Mouse (Mus musculus) neural tube, embryonic 11.5 days (tissue): Measurements from ENCODE around the gene Ddx43. TPM values are rescaled to one million over a fixed set of nuclear protein-coding genes. Genes with fewer than 3 reads are reported as not detected.

ENCODE experiments used
- ATAC-seq: fragments of 200-750 bp; cut with Nextera tagmentation; 2 replicates; pipeline ENCODE4 v1.8.0; 2017; ENCODE audit warnings: moderate number of reproducible peaks, mild to moderate bottlenecking, moderate TSS enrichment, moderate library complexity; ENCODE audit not compliant: insufficient read depth, low FRiP score, low TSS enrichment
- DNase-seq: peaks from one replicate; pipeline ENCODE4 v3.0.0-alpha.2; 2015; ENCODE audit warnings: low spot score
- H3K27ac ChIP-seq: fragments of 300-500 bp; sonication (generic); 2 replicates; pipeline ENCODE4 v1.5.1; 2014; ENCODE audit warnings: low read depth, mild to moderate bottlenecking, low read length
- H3K27me3 ChIP-seq: fragments of 300-500 bp; sonication (generic); 2 replicates; pipeline ENCODE4 v1.6.1; 2014; ENCODE audit warnings: mild to moderate bottlenecking, low read length, mixed read lengths; ENCODE audit not compliant: control insufficient read depth, insufficient read depth
- H3K36me3 ChIP-seq: fragments of 300-500 bp; sonication (generic); 2 replicates; pipeline ENCODE4 v1.6.1; 2014; ENCODE audit warnings: mild to moderate bottlenecking, low read length, moderate library complexity, mixed read lengths; ENCODE audit not compliant: control insufficient read depth, insufficient read depth
- H3K4me1 ChIP-seq: fragments of 300-500 bp; sonication (generic); 2 replicates; pipeline ENCODE4 v1.6.1; 2014; ENCODE audit warnings: low read length, mixed read lengths; ENCODE audit not compliant: control insufficient read depth, insufficient read depth
- H3K4me2 ChIP-seq: fragments of 300-500 bp; sonication (generic); 2 replicates; pipeline ENCODE4 v1.6.1; 2014; ENCODE audit warnings: low read depth, mild to moderate bottlenecking, moderate library complexity
- H3K4me3 ChIP-seq: fragments of 300-500 bp; sonication (generic); 2 replicates; pipeline ENCODE4 v1.5.1; 2014; ENCODE audit warnings: low read depth, low read length
- H3K9ac ChIP-seq: fragments of 300-500 bp; sonication (generic); 2 replicates; pipeline ENCODE4 v1.6.1; 2014; ENCODE audit warnings: mild to moderate bottlenecking, low read length
- H3K9me3 ChIP-seq: fragments of 300-500 bp; sonication (generic); 2 replicates; pipeline ENCODE4 v1.6.1; 2016; ENCODE audit warnings: low read length; ENCODE audit not compliant: control insufficient read depth
- WGBS: fragments of 180-500 bp; shearing (Covaris S2); extraction: QIAGEN DNeasy Blood & Tissue Kit; methylation state at CpG from one replicate; pipeline ENCODE4 v1.1.7; 2014; 5-methylcytosine and 5-hydroxymethylcytosine counted together
- polyA plus RNA-seq: library from polyadenylated mRNA; unstranded; fragments of >200 nt; fragmentation: Nextera tagmentation; extraction: Ambion mirVana; gene quantifications from 2 replicates; pipeline ENCODE4 v1.2.1, GENCODE M21; 2014

Gene Ddx43
- polyA plus RNA-seq, 1 experiment from 2014 or later: 0.50 TPM

DNA sequence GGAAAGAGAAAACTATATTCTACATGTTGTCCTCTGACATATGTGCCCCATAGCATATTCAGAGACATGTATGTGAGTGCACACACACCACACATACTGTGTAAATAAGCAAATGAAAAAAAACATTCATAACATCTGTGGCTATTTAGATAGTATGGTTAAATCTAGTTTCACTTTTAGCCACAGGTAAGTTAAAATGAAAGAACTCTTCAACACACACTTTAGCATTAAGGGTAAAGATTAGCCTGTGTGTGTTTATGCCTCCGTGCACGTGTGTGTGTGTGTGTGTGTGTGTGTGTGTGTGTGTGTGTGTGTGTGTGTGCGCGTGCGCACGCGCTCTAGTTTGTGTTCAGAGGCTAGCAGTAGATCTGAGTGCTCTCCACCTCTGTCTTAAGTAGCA, 6.0 kb downstream of the Ddx43 start:
- no peak overlapping the region for H3K9ac ChIP-seq
- H3K27ac ChIP-seq: no peak overlapping the region
- no peaks in the 10 kb centered on the region for H3K9me3 ChIP-seq
- H3K36me3 ChIP-seq: no peaks in the 10 kb centered on the region
- ATAC-seq (no peak), DNase-seq (no peak)
- WGBS: 89% methylated on average over 7 of the region's 7 CpGs
- no peak overlapping the region for H3K4me2 ChIP-seq
- no peak overlapping the region for H3K4me3 ChIP-seq
- no peaks in the 10 kb centered on the region for H3K4me1 ChIP-seq
- H3K27me3 ChIP-seq: peaks cover 5% of the 10 kb centered on the region

DNA sequence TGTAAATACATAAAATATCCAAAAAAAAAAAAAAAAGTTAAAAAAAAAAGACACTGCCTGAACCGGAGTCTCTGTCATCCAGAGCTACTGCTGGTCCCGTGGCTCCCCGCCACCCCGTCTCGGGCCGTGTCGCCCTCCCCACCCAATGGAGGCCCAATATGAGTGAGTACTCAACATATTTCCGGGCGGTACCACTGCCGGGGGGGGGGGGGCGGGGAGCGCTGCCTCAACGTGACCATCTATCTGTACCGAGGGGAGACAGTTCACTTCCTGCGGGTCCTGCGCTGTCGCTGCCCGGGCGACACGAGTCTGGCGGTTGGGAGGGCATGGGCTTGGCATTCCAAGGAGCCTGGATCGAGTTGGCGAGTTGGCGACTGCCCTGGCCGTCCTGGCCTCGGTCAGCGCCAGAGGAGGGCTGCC, 31.8 kb downstream of the Ddx43 start:
- ATAC-seq (no peak), DNase-seq (no peak)
- peak overlapping the region; percentile 19 for H3K4me3 ChIP-seq
- no peaks in the 10 kb centered on the region for H3K9me3 ChIP-seq
- peak overlapping the region; percentile 44 for H3K4me2 ChIP-seq
- no peaks in the 10 kb centered on the region for H3K36me3 ChIP-seq
- H3K9ac ChIP-seq: no peak overlapping the region
- WGBS: 22% methylated on average over 20 of the region's 27 CpGs
- no peaks in the 10 kb centered on the region for H3K4me1 ChIP-seq
- H3K27me3 ChIP-seq: no peaks in the 10 kb centered on the region
- H3K27ac ChIP-seq: no peak overlapping the region

- H3K36me3 ChIP-seq: no peaks in the 10 kb centered on the region
- no peaks in the 10 kb centered on the region for H3K27me3 ChIP-seq
- ATAC-seq: no peak
- DNase-seq: no peak
- no peak overlapping the region for H3K4me2 ChIP-seq
- no peak overlapping the region for H3K9ac ChIP-seq
- WGBS: 80% methylated on average over 6 of the region's 6 CpGs
- H3K4me3 ChIP-seq: no peak overlapping the region
- no peaks in the 10 kb centered on the region for H3K4me1 ChIP-seq
- H3K27ac ChIP-seq: no peak overlapping the region
- no peaks in the 10 kb centered on the region for H3K9me3 ChIP-seq
Observed at GRCm38 (mm10) chr9:78428185-78428584, 32.6 kb downstream of the Ddx43 start.

DNA sequence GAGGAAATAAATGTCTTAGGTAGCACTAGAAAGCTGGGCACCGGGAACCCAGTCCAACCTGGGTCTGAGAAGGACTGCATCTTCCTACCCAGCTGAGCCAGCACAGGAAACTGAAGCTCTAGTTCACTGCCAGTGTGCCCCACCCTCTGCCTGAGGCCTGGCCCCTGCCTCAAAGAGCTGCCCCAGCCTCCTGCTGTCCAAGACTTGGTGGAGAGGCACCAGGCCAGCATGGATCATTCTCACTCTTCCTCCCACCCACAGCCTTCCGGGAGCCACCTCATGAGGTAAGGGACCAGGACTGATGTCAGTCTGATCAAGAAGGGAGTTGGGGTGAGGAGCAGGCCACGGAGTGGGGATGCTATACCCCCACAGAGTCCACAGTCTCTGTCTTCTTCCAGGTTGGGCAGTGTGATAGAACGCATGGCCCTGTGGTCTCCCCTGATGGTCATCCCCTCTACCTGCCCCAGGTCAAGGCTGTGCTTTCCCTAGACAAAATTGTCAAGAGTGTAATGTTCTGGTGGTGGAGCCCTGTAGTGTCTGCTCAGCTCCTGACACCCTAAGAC, 33.4 kb downstream of the Ddx43 start:
- ATAC-seq: no peak
- WGBS: 79% methylated on average over 4 of the region's 4 CpGs
- H3K4me3 ChIP-seq: no peak overlapping the region
- DNase-seq: no peak
- no peaks in the 10 kb centered on the region for H3K36me3 ChIP-seq
- H3K27me3 ChIP-seq: no peaks in the 10 kb centered on the region
- no peaks in the 10 kb centered on the region for H3K4me1 ChIP-seq
- H3K27ac ChIP-seq: no peak overlapping the region
- no peak overlapping the region for H3K4me2 ChIP-seq
- no peak overlapping the region for H3K9ac ChIP-seq
- H3K9me3 ChIP-seq: no peaks in the 10 kb centered on the region

- WGBS: 60% methylated on average over 2 of the region's 2 CpGs
- Histone ChIP-seq H3K27ac (no peak overlapping the region), H3K4me1 (no peaks in the 10 kb centered on the region), H3K27me3 (no peaks in the 10 kb centered on the region), H3K9me3 (no peaks in the 10 kb centered on the region), H3K36me3 (no peaks in the 10 kb centered on the region), H3K4me3 (no peak overlapping the region), H3K9ac (no peak overlapping the region), H3K4me2 (no peak overlapping the region)
- ATAC-seq: no peak
- DNase-seq: no peak
Observed at GRCm38 (mm10) chr9:78429551-78429950, 34.0 kb downstream of the Ddx43 start.

GRCm38 (mm10) chr9:78430486-78430885, 34.9 kb downstream of the Ddx43 start:
- H3K9me3 ChIP-seq: no peaks in the 10 kb centered on the region
- 79% methylated on average over 6 of the region's 6 CpGs for WGBS
- H3K4me2 ChIP-seq: no peak overlapping the region
- H3K36me3 ChIP-seq: no peaks in the 10 kb centered on the region
- H3K27ac ChIP-seq: no peak overlapping the region
- no peak for ATAC-seq
- H3K9ac ChIP-seq: no peak overlapping the region
- DNase-seq: no peak
- H3K4me3 ChIP-seq: no peak overlapping the region
- H3K4me1 ChIP-seq: no peaks in the 10 kb centered on the region
- H3K27me3 ChIP-seq: no peaks in the 10 kb centered on the region

DNA sequence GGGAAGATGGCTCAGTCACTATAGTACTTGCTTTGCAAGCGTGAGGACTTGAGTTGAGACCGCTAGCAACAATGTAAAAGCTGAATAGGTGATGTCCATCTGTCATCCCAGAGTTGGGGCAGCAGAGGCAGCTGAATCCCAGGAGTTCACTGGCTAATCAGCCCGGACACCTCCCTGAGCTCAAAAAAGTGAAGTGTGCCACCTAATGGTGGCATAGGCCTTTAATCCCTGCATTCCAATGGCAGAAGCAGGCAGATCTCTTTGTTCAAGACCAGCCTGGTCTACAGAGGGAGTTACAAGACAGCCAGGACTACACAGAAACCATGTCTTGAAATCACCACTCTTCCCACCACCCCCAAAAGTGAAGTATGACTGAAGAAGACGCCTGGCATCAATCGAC, 36.9 kb downstream of the Ddx43 start:
- Histone ChIP-seq H3K27ac (no peak overlapping the region), H3K27me3 (no peaks in the 10 kb centered on the region), H3K4me1 (no peaks in the 10 kb centered on the region), H3K9ac (no peak overlapping the region), H3K4me2 (no peak overlapping the region), H3K4me3 (no peak overlapping the region), H3K9me3 (no peaks in the 10 kb centered on the region), H3K36me3 (no peaks in the 10 kb centered on the region)
- no peak for ATAC-seq
- DNase-seq: no peak
- WGBS: 90% methylated on average over 5 of the region's 5 CpGs

GRCm38 (mm10) chr9:78439426-78439825, 43.8 kb downstream of the Ddx43 start:
- Histone ChIP-seq H3K27ac (no peak overlapping the region), H3K36me3 (no peaks in the 10 kb centered on the region), H3K9me3 (no peaks in the 10 kb centered on the region), H3K4me1 (0 out of 2 replicates have a peak, but pooled peaks cover 6% of the 10 kb centered on the region), H3K4me3 (no peak overlapping the region), H3K9ac (no peak overlapping the region), H3K27me3 (peaks cover 46% of the 10 kb centered on the region), H3K4me2 (no peak overlapping the region)
- ATAC-seq: no peak
- no peak for DNase-seq
- WGBS: 71% methylated on average over 5 of the region's 5 CpGs

DNA sequence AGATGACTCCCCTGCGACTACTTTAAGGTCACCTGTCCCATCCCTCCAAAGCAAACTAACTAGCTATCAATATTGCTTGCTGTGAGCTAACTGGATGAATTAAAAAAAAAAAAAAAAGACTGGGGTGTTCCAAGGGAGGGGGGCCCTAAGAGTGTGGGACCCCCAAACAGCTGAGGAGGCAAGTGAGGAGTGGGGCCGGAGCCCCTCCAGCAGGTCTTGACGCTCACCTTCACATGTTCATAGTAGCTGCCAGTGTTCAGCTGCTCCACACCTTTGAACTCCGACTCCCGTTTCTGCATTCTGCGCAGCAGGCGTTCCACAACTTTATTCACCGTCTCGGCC, 46.6 kb downstream of the Ddx43 start:
- H3K4me3 ChIP-seq: peak overlapping the region; percentile 41
- H3K4me1 ChIP-seq: 0 out of 2 replicates have a peak, but pooled peaks cover 6% of the 10 kb centered on the region
- H3K9me3 ChIP-seq: no peaks in the 10 kb centered on the region
- no peak overlapping the region for H3K27ac ChIP-seq
- no peaks in the 10 kb centered on the region for H3K36me3 ChIP-seq
- 3% methylated on average over 9 of the region's 9 CpGs for WGBS
- H3K9ac ChIP-seq: no peak overlapping the region
- ATAC-seq (no peak), DNase-seq (no peak)
- peak overlapping the region; percentile 58 for H3K4me2 ChIP-seq
- H3K27me3 ChIP-seq: peaks cover 57% of the 10 kb centered on the region
